ENCODE assay signal across 24 mouse cellular contexts in the genomic region with DNA sequence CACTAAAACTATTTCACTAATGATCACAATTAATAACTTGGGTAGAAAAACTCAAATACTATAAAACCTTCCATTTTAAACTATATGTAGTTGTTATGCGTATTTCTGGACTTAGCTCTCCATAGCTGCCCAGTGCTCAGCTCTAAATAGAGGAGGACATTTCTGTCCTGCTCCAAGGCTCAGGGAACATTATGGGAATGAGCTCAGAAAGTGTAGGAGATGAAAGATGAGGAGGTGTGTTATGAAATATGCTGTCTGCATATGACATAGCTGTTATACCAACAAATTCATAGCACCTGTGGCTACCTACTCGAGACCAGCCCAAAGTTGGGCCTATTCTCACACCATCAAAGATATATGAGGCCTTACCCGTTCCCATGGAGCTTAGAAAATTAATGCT.
"Had no signal": no experiment of that assay in that cellular context is flagged by ENCODE, and none has a peak within 500 bp of the region (broad histone marks: within the 10 kb centered on the region; RNA-seq: fewer than 3 reads in every experiment).

No protein-coding gene starts in this region.

- H3K9me3 ChIP-seq: heart, embryonic 15.5 days; hindbrain, embryonic 15.5 days; intestine, embryonic 15.5 days; kidney, embryonic 15.5 days had no signal

- H3K27me3 ChIP-seq: heart, embryonic 12.5 days; heart, embryonic 13.5 days; heart, embryonic 15.5 days; hindbrain, embryonic 12.5 days; hindbrain, embryonic 13.5 days; hindbrain, embryonic 15.5 days; intestine, embryonic 15.5 days; kidney, embryonic 15.5 days had no signal

- H3K4me3 ChIP-seq: heart, embryonic 12.5 days; heart, embryonic 13.5 days; heart, embryonic 15.5 days; hindbrain, embryonic 10.5 days; hindbrain, embryonic 12.5 days; hindbrain, embryonic 13.5 days; hindbrain, embryonic 15.5 days; intestine, embryonic 15.5 days; kidney, embryonic 15.5 days; layer of hippocampus, adult 2 months; left cerebral cortex, adult 2 months had no signal

- H3K36me3 ChIP-seq: heart, embryonic 12.5 days; heart, embryonic 13.5 days; heart, embryonic 15.5 days; hindbrain, embryonic 10.5 days; hindbrain, embryonic 12.5 days; hindbrain, embryonic 13.5 days; hindbrain, embryonic 15.5 days; intestine, embryonic 15.5 days; kidney, embryonic 15.5 days had no signal

- H3K9ac ChIP-seq: heart, embryonic 12.5 days; heart, embryonic 13.5 days; heart, embryonic 15.5 days; hindbrain, embryonic 12.5 days; hindbrain, embryonic 13.5 days; hindbrain, embryonic 14.5 days; hindbrain, embryonic 15.5 days; intestine, embryonic 15.5 days; kidney, embryonic 15.5 days had no signal

- H3K4me1 ChIP-seq: heart, embryonic 12.5 days; hindbrain, embryonic 10.5 days; hindbrain, embryonic 13.5 days; hindbrain, embryonic 15.5 days; intestine, embryonic 15.5 days; kidney, embryonic 15.5 days had no signal

- ATAC-seq: hindbrain, embryonic 16.5 days; hindbrain, postnatal 0 days; inflammation-experienced regulatory T-cells, adult 6 months; intestine, embryonic 15.5 days; intestine, embryonic 16.5 days had no signal

- H3K27ac ChIP-seq: heart, embryonic 13.5 days; heart, embryonic 15.5 days; hindbrain, embryonic 10.5 days; hindbrain, embryonic 12.5 days; hindbrain, embryonic 13.5 days; hindbrain, embryonic 14.5 days; hindbrain, embryonic 15.5 days; hindbrain, postnatal 0 days; intestine, embryonic 15.5 days; kidney, embryonic 15.5 days; kidney, postnatal 0 days had no signal

- H3K4me2 ChIP-seq: heart, embryonic 12.5 days; heart, embryonic 13.5 days; heart, embryonic 15.5 days; hindbrain, embryonic 12.5 days; hindbrain, embryonic 13.5 days; hindbrain, embryonic 14.5 days; hindbrain, embryonic 15.5 days; intestine, embryonic 15.5 days; kidney, embryonic 15.5 days had no signal

- DNase-seq: heart, postnatal 10 days; heart, postnatal 14 days; heart, postnatal 36 days; heart, postnatal 4 days; kidney, postnatal 4 days; layer of hippocampus, adult 9-11 months; layer of hippocampus, postnatal 36 days had no signal
